Mouse (Mus musculus) brain, embryonic 18.5 days (tissue): Measurements from ENCODE around the gene Rasgrp2.

ENCODE experiments used
- DNase-seq: peaks from one replicate; pipeline ENCODE4 v3.0.0-alpha.2; 2012; ENCODE audit warnings: low read depth, low spot score

Rasgrp2 gene

GRCm38 (mm10) chr19:6427653-6428434 lies 28.7 kb downstream of the Rasgrp2 start:
- no peak for DNase-seq

GRCm38 (mm10) chr19:6428501-6429200 lies 29.5 kb downstream of the Rasgrp2 start:
- no peak for DNase-seq

- no peak for DNase-seq
Observed at GRCm38 (mm10) chr19:6443016-6443415, 43.9 kb downstream of the Rasgrp2 start.

- DNase-seq = no peak
Observed at GRCm38 (mm10) chr19:6445761-6446423, 46.8 kb downstream of the Rasgrp2 start.

DNA sequence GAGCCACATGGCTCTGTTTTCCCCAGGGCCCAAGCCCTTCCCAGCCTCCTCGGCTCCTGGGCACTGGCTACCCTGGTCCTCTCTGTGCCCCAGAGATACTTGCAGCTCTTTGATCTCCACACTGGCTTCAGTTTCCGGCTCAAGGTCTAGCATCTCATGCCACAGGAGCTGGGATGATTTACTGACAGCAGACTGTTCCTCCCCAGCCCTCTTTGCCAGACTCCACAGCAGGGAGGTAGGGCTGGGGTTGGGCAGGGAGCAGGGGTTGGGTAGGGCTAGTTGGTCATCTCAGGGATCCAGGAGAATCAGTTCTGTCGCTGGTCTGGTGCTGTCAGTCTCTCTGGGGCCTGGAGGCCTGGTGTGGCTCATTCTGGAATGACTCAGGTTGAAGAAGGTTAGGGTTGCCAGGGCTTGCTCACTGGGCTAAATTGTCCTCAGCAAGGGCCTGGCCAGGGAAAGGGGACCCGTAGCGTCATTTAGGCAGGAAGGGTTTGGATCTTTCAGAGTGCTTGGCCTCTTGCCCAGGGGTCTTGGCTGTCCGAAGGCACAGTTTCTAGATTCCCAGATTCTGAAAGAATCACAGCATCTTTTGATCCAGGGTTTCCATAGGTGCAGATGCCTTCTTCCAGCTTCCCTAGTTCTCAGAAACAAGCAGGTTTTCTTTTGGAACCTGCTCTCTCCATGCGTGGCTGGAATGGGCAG lies 47.7 kb downstream of the Rasgrp2 start:
- DNase-seq = no peak

GRCm38 (mm10) chr19:6448752-6449151 lies 49.6 kb downstream of the Rasgrp2 start:
- no peak for DNase-seq

DNA sequence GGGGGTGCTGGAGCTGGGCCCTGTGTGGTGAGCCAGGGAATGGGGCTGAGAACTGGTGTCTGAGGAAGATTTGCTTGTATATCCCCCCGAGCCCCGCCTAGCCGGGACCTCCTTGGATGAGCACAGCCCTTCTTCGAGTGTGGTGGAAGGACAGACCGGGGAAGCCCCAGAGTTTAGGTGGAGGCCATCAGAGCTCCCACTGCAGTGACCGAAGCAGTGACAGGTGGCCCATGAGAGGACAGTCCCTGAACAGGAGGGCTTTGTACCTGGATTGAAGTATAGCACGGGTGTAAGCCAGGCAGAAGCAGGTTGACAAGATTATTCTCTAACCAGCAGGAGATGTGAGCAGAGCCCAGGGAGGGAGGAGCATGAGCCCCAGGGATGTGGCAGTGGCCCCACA lies 50.7 kb downstream of the Rasgrp2 start:
- DNase-seq = no peak

GRCm38 (mm10) chr19:6452030-6452494 lies 52.9 kb downstream of the Rasgrp2 start:
- DNase-seq = peak; percentile 69

DNA sequence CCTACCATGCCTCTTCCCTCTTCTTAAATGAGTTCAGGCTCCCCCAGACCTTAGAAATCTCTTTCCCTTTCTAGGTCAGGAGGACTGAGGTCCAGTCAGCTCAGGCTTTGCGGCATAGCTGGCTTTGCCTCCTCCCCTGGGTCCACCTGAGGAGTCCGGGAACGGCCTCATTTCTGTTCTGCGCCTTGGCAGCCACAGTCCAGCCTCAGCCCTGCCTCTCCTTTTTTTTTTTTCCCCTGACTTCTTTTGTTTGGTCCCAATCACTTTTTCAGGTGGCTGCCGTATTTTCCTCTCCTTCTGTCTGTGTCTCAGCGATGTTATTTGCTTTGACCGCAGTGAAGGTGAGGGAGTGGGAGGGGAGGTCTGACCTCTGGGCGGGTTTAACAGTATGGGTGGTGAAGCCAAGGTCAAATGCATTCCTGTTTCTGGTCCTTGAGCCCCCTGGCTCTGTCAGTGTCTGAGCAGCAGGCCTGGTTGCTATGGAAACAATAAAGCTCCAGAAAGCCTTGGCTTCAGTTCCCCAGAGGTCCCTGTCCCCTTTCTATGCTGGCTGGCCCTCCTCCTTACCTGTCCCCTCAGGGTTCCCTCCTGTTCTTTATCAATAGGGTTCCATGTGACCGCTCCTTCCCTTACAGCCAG lies 53.7 kb downstream of the Rasgrp2 start:
- no peak for DNase-seq

DNA sequence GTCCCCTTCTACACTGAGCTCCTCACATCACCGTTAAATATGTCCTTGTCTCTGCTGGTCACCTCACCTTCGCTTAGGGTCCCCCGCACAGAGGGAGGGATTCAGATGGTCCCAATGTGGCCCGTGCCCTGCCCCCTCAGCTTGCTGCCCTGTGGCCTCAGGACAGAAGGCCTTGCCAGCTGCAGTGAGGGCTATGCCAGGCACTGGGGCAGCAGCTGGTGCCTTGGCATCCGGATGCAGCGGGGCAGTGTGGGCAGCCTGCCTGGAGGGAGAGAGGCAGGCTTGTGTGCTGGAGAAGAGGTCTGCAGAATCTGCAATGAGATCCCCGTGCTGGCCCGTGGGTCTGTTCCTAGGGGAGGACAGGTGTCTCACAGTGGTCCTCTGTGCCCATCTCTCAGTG lies 54.2 kb downstream of the Rasgrp2 start:
- DNase-seq = no peak

DNA sequence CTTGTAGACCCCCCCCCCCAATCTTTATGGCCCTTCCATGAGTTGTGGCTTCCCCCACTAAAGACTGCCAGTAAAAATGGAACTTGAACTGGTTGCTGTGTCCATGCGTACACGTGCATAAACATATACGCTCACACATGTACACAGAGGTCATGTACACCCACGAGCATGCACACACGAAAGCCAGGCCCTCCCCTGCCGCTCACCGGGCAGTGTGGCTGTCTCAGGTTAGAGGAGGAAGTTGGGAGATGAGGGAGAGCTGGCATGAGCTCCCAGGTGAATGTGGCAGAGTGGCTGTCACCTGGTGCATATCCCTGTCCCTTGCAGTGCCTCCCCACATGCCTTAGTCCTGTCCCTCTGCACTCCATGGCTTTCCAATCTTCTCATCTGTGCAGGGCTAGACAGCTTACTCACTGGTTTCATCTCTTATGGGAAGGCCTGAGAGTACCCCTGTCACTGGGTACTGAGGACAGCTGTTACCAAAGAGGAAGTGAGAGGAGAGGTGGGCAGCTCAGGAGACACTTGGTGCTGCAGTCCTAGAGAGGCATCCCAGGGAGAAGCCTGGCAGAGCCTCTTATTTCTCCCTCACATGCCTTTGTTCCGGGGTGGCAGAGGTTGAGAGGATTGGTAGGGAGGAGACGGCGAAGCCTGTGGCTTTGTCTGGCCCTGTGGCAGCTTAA lies 55.0 kb downstream of the Rasgrp2 start:
- no peak for DNase-seq

- no peak for DNase-seq
Observed at GRCm38 (mm10) chr19:6459504-6459903, 60.4 kb downstream of the Rasgrp2 start.

- no peak for DNase-seq
Observed at GRCm38 (mm10) chr19:6462841-6463240, 63.7 kb downstream of the Rasgrp2 start.

DNA sequence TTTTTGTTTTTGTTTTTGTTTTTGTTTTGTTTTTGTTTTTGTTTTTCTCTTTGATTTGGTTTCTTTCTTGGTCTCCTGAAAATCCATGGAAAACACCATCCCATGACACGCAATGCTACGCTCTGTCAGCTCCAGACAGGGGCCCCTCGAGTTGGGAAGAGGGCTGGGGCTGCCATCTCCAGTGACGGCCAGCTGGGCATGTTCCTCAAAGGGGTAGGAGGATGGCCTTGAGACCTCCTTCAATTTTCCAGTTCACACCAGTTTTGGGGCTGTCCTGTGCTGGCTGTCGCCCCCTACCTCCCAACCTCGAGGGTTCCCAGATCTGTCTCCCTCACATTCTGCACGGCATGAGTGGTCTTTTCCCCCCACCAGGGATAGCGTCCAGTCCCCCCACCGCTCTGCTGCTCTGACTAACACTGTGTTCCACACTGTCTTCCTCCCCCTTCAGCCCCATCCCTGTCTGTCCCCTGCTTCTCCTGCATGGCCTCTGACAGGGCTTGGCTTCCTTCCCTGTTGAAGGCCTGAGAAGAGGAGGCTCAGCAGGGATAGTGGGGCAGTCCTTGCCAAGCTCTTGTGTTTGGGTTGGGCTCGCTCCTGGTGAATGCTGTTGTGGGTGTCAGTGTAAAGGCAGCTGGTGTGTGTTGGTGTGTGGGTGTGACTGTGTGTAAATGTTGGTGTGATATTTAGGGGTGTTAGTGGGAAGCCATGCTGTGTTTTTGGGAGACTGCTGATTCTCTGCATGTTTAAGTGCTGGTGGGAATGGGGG lies 65.3 kb downstream of the Rasgrp2 start:
- no peak for DNase-seq
